Mouse (Mus musculus) bone marrow, adult 2 months (tissue): Measurements from ENCODE around the gene Sorbs2. TPM values are rescaled to one million over a fixed set of nuclear protein-coding genes. Genes with fewer than 3 reads are reported as not detected.

ENCODE experiments used
- H3K27ac ChIP-seq: fragments of 200-500 bp; 2 replicates; pipeline ENCODE4 v1.5.1; 2012; ENCODE audit warnings: low read depth, mild to moderate bottlenecking, control low read depth, inconsistent platforms, low read length; ENCODE audit not compliant: control insufficient read depth, poor library complexity, insufficient read depth
- H3K4me1 ChIP-seq: fragments of 200-500 bp; 2 replicates; pipeline ENCODE4 v1.6.1; 2011; ENCODE audit warnings: low read length; ENCODE audit not compliant: control insufficient read depth, insufficient read depth
- H3K4me3 ChIP-seq: fragments of 200-500 bp; replicated peaks from 2 replicates; pipeline ENCODE3; 2011; ENCODE audit warnings: mild to moderate bottlenecking, low read depth, low read length, control low read depth; ENCODE audit not compliant: control insufficient read depth
- CTCF ChIP-seq: fragments of 200-500 bp; IDR thresholded peaks from 2 replicates; pipeline ENCODE4 v1.5.1; 2011; ENCODE audit warnings: low read length, control low read depth; ENCODE audit not compliant: control insufficient read depth, insufficient read depth
- POLR2A ChIP-seq: fragments of 200-500 bp; IDR thresholded peaks from 2 replicates; pipeline ENCODE4 v1.6.1; 2011; ENCODE audit warnings: low read depth, mild to moderate bottlenecking, control low read depth, low read length, borderline replicate concordance; ENCODE audit not compliant: control insufficient read depth
- WGBS: fragments of 180-500 bp; shearing (Covaris S2); methylation state at CpG from one replicate; pipeline ENCODE4 v1.1.7; 2018; 5-methylcytosine and 5-hydroxymethylcytosine counted together
- polyA plus RNA-seq: library from polyadenylated mRNA; stranded (reverse); fragments of >200 nt; gene quantifications from 2 replicates; pipeline ENCODE4 v1.2.4, GENCODE M21; 2011; ENCODE audit warnings: low replicate concordance; ENCODE audit not compliant: missing spikeins, insufficient read depth, insufficient read length

Gene Sorbs2
- polyA plus RNA-seq, 1 experiment: 6.5 TPM

GRCm38 (mm10) chr8:45507277-45507633, 333 bp upstream of the Sorbs2 start:
- WGBS: 73% methylated on average over 8 of the region's 8 CpGs
- no peak overlapping the region for H3K27ac ChIP-seq
- no peaks in the 10 kb centered on the region for H3K4me1 ChIP-seq
- TF ChIP-seq POLR2A: no peak
- no peak for TF ChIP-seq CTCF
- no peak overlapping the region for H3K4me3 ChIP-seq

- no peak overlapping the region for H3K27ac ChIP-seq
- WGBS: 80% methylated on average over 7 of the region's 7 CpGs
- H3K4me3 ChIP-seq: no peak overlapping the region
- TF ChIP-seq POLR2A: no peak
- TF ChIP-seq CTCF: no peak
- no peaks in the 10 kb centered on the region for H3K4me1 ChIP-seq
Measured at GRCm38 (mm10) chr8:45508521-45509104, 1.0 kb downstream of the Sorbs2 start.

GRCm38 (mm10) chr8:45512369-45512768, 4.8 kb downstream of the Sorbs2 start:
- Histone ChIP-seq H3K4me3 (no peak overlapping the region), H3K27ac (no peak overlapping the region), H3K4me1 (no peaks in the 10 kb centered on the region)
- no peak for TF ChIP-seq POLR2A
- TF ChIP-seq CTCF: no peak

DNA sequence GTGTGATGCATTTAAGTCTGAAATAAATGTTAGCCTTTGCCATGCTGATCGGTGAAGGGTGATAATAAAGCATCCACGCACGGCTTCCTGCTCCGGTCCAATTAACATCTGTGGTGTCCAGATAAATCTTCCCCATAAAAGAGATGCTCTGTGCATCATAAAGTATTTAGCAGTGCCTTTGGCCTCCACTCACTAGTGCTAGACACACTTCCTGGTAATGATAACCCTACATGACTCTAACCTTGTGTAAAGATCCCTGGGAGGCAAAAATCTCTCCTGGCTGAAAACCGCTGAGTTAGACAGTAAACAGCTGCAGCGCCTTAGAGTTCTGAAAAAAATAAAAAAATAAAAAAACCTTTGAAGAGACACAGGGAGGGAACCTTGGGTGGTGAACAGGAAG, 14.0 kb downstream of the Sorbs2 start:
- no peak overlapping the region for H3K4me3 ChIP-seq
- no peak for TF ChIP-seq CTCF
- TF ChIP-seq POLR2A: no peak
- H3K27ac ChIP-seq: no peak overlapping the region
- no peaks in the 10 kb centered on the region for H3K4me1 ChIP-seq
- WGBS: 78% methylated on average over 6 of the region's 6 CpGs

DNA sequence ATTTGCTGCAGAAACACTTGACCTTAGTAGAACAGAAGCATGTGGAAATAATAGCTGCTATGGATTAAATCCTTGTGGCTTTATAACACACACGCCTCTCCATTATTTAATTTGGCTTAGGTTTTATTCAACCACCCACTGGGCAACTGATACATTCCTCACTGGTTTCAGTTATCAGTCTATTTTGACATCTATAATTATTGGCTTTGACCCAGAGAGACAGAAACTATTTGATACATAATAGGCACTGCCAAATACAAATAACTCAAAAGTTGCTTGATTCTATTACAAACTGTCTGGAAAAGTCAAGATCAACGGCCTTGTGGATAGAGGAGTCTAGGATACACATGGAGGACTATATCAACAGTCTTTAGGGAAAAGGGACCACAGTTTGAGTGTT, 20.1 kb downstream of the Sorbs2 start:
- Histone ChIP-seq H3K27ac (no peak overlapping the region), H3K4me1 (no peaks in the 10 kb centered on the region), H3K4me3 (no peak overlapping the region)
- 63% methylated on average over 2 of the region's 2 CpGs for WGBS
- TF ChIP-seq CTCF (no peak), POLR2A (no peak)

- TF ChIP-seq CTCF: no peak
- no peak for TF ChIP-seq POLR2A
- Histone ChIP-seq H3K4me1 (no peaks in the 10 kb centered on the region), H3K4me3 (no peak overlapping the region), H3K27ac (no peak overlapping the region)
- 61% methylated on average over 2 of the region's 2 CpGs for whole genome bisulfite sequencing
Measured at GRCm38 (mm10) chr8:45528890-45529289, 21.3 kb downstream of the Sorbs2 start.

DNA sequence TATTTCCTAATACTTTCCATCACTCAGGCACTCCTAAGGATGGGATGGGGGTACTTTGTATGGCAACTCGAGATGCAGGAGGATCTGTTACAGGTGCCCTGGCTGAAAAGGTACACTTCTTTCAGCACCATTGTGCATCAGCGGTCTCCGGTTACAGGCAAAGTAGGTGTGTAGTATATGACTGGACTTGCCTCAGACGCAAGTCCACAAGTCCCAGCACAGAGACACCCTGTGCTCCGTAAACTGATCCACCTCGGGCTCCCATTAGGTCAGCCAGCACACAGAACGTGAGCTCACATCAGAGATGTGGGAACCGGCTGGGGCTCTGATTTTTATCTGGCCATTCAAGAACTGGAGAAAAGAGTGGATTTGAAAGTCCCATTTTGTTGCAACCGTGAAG, 29.0 kb downstream of the Sorbs2 start:
- Histone ChIP-seq H3K4me1 (no peaks in the 10 kb centered on the region), H3K4me3 (no peak overlapping the region), H3K27ac (no peak overlapping the region)
- TF ChIP-seq POLR2A: no peak
- TF ChIP-seq CTCF: no peak
- 90% methylated on average over 9 of the region's 9 CpGs for WGBS

DNA sequence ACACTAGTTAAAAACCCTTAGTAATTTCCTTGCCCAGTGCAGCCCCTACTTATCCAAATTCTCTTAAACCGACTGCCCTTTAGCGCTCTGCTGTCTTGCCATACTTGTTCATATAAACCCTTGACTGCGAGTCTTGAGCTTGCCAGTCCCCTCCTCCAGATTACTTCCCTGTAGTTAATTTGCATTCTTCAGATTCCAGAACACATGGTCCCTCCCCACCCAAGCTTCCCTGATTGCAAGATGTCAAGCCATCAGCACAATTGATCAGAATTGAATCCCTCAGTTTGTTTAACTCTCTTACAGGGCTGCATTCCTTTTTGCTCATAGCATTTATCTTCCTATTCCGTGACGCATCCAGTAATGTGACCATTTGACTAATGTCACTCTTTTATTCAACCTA, 32.9 kb downstream of the Sorbs2 start:
- no peak for TF ChIP-seq POLR2A
- no peak for TF ChIP-seq CTCF
- WGBS: 79% methylated on average over 5 of the region's 5 CpGs
- no peaks in the 10 kb centered on the region for H3K4me1 ChIP-seq

GRCm38 (mm10) chr8:45552175-45552574, 44.6 kb downstream of the Sorbs2 start:
- Histone ChIP-seq H3K4me3 (no peak overlapping the region), H3K4me1 (no peaks in the 10 kb centered on the region)

More for the DNA sequence above, 32.9 kb downstream of the Sorbs2 start:
- no peak overlapping the region for H3K4me3 ChIP-seq
- no peak overlapping the region for H3K27ac ChIP-seq

More at GRCm38 (mm10) chr8:45552175-45552574, 44.6 kb downstream of the Sorbs2 start:
- no peak overlapping the region for H3K27ac ChIP-seq
- TF ChIP-seq CTCF (no peak), POLR2A (no peak)
- 77% methylated on average over 3 of the region's 3 CpGs for WGBS
